Mouse (Mus musculus): ENCODE results near the gene Cdkn2b.
A peak's percentile ranks its signal among the peaks of the same experiment; 100 is the strongest.

Gene Cdkn2b

GRCm38 (mm10) chr4:89293516-89293915, 17.3 kb downstream of the Cdkn2b start:
- peak; percentile 73 for DNase-seq (ENCODE audit: low read depth, low spot score)

GRCm38 (mm10) chr4:89289028-89289427, 21.8 kb downstream of the Cdkn2b start:
- DNase-seq (ENCODE audit: low read depth, low spot score): no peak

DNA sequence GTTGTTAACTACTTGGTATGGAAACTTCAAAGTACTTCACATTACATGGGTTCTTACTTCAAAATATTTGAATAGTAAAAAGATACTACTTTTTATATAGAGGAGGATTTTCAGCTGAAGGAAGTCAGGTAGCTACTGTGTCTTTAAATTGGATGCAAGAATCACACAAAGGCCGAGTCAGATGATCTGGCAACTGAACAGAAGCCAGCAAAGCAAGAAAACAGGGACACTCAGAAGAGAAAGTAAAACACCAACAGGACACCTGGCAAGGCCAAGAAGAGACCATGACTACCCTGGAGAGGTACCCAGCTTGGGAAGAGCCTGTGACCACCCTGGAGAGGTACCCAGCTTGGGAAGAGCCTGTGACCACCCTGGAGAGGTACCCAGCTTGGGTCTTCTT, 24.3 kb downstream of the Cdkn2b start:
- DNase-seq (ENCODE audit: low read depth, low spot score): peak; percentile 35

GRCm38 (mm10) chr4:89285688-89286087, 25.2 kb downstream of the Cdkn2b start:
- peak; percentile 56 for DNase-seq (ENCODE audit: low read depth, low spot score)

GRCm38 (mm10) chr4:89282661-89283060, 28.2 kb downstream of the Cdkn2b start:
- DNase-seq (ENCODE audit: low read depth, low spot score): no peak

GRCm38 (mm10) chr4:89282036-89282566, 28.7 kb downstream of the Cdkn2b start:
- DNase-seq (ENCODE audit: low read depth, low spot score): peak; percentile 96

- DNase-seq (ENCODE audit: low read depth, low spot score): peak; percentile 59
Observed at GRCm38 (mm10) chr4:89281236-89281635, 29.6 kb downstream of the Cdkn2b start.

DNA sequence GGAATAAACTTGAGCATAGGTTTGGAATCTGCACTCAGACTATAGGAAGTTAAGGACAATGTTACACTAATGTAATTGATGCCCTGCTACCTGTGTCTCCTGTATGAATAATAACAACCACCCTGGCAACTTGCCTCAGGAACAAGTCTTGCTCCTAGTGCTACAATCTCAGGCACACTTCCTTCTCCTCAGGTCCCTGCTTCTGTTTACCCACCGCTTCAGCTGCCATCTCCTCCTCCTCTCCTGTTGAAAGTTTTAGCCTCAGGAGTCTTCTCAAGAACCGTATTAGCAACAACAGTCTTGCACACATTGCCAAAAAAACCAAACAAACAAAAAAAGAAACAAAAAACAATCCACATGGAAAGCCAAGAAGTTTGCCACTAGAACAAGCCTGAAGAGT, 31.2 kb downstream of the Cdkn2b start:
- DNase-seq (ENCODE audit: low read depth, low spot score): no peak

DNA sequence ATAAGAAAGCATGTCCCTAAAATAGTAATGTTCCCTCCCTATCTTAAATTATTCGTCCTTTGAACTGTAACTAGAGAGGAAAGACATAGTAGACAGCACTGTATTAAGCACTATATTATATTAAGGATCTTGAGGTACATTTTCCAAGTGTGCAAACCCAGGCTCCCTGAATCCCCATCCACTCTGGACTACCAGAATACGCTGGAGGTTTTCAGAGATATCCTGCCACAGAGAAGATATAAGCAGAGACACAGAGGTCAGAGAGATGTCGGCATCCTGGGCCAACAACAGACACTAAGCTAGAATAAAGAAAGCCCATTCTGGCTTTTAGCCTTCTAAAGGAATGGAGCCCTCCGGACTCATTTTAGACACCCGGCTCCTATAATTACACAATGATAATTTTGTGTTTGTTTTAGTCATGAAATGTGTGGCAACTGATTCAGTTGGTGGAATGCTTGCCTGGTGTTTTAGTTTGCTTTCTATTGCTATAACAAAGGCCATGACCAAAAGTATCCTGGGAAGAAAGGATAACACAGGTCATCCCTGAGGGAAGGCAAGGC, 33.4 kb downstream of the Cdkn2b start:
- no peak for DNase-seq (ENCODE audit: low read depth, low spot score)

GRCm38 (mm10) chr4:89276669-89277219, 34.1 kb downstream of the Cdkn2b start:
- no peak for DNase-seq (ENCODE audit: low read depth, low spot score)

GRCm38 (mm10) chr4:89275811-89276584, 34.8 kb downstream of the Cdkn2b start:
- no peak for DNase-seq (ENCODE audit: low read depth, low spot score)

DNA sequence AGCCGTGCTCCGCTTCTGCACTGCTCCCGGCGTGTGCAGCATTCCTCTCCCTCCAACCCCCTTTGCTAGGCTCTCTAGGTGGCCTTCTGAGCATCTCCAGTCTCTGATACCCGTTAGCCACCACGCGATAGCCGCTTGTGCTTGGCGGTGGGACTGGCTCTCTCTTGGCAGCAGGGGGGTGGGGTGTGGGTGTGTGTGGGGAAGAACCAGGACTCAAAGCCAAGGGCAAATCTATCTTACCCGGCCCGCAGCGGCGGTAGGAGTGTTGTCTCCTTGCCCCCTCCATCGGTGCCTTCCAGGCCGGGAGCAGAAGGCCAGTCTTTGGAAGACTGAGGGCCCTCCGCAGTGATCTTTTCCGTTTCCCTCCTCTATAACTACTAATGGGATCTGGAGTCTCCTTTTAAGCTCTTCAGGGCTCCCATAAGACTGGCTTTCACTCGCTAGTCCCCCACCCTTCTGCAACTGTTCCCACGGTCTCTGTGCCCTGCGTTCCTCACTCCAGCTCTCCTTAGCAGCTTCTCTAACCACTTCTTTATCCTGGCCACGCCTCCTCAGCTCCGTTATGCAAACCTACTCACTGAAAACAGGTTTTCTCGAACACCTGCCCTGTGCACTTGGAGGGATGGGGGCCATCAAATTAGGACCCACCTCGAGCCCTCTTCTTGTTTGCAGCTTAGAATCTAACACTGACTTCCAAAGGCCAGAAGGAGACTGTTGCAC, 35.9 kb downstream of the Cdkn2b start:
- no peak for DNase-seq (ENCODE audit: low read depth, low spot score)

DNA sequence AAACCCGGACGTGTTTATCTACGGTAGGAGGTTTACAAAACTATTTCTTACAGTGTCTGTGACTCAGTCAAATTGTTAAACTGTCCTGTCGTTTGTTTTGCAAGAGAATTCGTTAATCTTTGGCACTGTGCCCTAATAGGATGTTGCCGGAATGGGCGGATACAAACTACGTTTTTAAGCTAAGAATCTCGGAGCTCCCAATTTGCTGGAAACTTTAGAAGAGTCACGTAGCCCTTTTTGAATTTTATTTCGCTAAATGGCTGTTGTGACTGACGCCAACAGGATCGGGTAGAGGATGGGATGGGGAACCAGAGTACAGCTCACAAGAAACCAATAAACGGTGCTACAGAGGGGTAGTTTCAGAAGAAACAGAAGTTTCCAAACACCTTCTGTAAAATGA, 36.8 kb downstream of the Cdkn2b start:
- DNase-seq (ENCODE audit: low read depth, low spot score): no peak

DNA sequence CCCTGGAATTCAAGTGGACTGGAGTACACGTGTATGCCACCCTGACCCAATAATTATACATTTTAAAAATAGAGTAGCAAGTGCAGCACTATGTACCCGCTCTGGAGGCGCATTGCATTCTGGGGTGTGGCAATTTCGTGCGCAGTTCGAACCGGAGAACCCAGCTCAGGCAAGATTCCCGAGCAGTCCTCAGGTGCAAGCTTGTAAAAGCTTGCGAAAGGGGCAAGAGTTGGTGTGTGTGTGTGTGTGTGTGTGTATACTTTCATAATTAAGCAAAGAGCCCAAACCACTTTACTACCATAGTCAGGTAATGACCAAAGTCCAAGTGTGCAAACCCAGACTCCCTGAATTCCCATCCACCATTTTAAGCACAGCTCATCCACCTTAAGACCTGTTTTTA, 37.3 kb downstream of the Cdkn2b start:
- no peak for DNase-seq (ENCODE audit: low read depth, low spot score)

- no peak for DNase-seq (ENCODE audit: low read depth, low spot score)
Observed at GRCm38 (mm10) chr4:89272961-89273540, 37.8 kb downstream of the Cdkn2b start.

DNA sequence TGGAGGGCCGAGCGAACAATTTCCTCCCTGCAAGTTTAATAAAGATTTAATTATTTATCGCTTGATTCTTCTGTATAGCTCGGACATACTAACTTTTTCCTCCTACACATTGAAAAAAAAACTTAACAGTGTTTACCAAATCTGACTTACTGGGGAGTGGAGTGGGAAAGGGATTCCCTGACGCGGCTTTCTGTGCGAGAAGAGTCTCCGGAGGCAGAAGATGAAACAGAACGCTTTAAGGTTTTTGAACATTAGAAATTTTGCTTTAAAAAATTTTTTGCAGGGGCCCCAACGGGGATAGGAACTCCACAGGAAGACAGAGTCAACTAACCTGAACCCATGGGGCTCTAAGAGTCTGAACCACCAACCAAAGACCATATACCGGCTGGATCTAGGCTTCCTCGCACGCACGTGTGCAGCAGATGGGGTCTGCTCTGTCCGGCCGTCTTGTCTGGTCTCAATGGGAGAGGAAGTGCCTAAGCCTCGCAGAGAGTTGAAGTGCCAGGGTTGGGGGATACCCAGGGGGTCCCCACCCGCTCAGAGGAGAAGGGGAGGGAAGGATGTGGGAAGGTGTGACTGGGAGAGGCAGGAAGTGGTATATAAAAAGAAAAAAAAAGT, 38.6 kb downstream of the Cdkn2b start:
- no peak for DNase-seq (ENCODE audit: low read depth, low spot score)

- peak; percentile 28 for DNase-seq (ENCODE audit: low read depth, low spot score)
Observed at GRCm38 (mm10) chr4:89257768-89258167, 53.1 kb downstream of the Cdkn2b start.
